Mouse (Mus musculus) olfactory bulb, adult 2 months (tissue): ENCODE measurements at regions not wholly inside any gene's neighbourhood (a gene's known extent, or its start where the extent isn't known, plus 50 kb on each side); places are given as distances from the start of the nearest gene placed in this dataset.
"Not testable (repeated sequence)": the region's sequence is repeated elsewhere in the genome, so short reads cannot be mapped to it uniquely, and the experiment has no call there.

Experiments
- H3K27ac ChIP-seq: fragments of 200-500 bp; 2 replicates; pipeline ENCODE4 v1.5.1; 2012; ENCODE audit warnings: low read depth, low read length; ENCODE audit not compliant: insufficient read depth
- H3K4me1 ChIP-seq: fragments of 200-500 bp; 2 replicates; pipeline ENCODE4 v1.6.1; 2012; ENCODE audit warnings: low read length; ENCODE audit not compliant: control insufficient read depth, insufficient read depth
- H3K4me3 ChIP-seq: fragments of 200-500 bp; 2 replicates; pipeline ENCODE4 v1.5.1; 2012; ENCODE audit warnings: mild to moderate bottlenecking, low read depth, low read length, moderate library complexity; ENCODE audit not compliant: insufficient read depth
- CTCF ChIP-seq: fragments of 200-500 bp; IDR thresholded peaks from 2 replicates; pipeline ENCODE4 v1.5.1; 2012; ENCODE audit warnings: low read depth, mild to moderate bottlenecking, low read length, moderate library complexity; ENCODE audit not compliant: insufficient read depth
- POLR2A ChIP-seq: fragments of 200-500 bp; IDR thresholded peaks from 2 replicates; pipeline ENCODE4 v1.6.1; 2012; ENCODE audit warnings: mild to moderate bottlenecking, low read depth, low read length, moderate library complexity; ENCODE audit not compliant: insufficient read depth
- WGBS: fragments of 180-500 bp; shearing (Covaris S2); methylation state at CpG from one replicate; pipeline ENCODE4 v1.1.7; 2018; 5-methylcytosine and 5-hydroxymethylcytosine counted together

- WGBS: 3% methylated on average over 8 of the region's 8 CpGs
- no peak overlapping the region for H3K27ac ChIP-seq
- no peaks in the 10 kb centered on the region for H3K4me1 ChIP-seq
- peak; percentile 68 for TF ChIP-seq CTCF
- no peak for TF ChIP-seq POLR2A
- H3K4me3 ChIP-seq: no peak overlapping the region
Measured at GRCm38 (mm10) chr13:39440907-39441306, 480.2 kb upstream of the Slc35b3 start.

- Histone ChIP-seq H3K4me3 (no peak overlapping the region), H3K4me1 (no peaks in the 10 kb centered on the region), H3K27ac (no peak overlapping the region)
- TF ChIP-seq POLR2A (no peak), CTCF (no peak)
- 93% methylated on average over 10 of the region's 10 CpGs for WGBS
Measured at GRCm38 (mm10) chr13:39440336-39440735, 479.7 kb upstream of the Slc35b3 start.

- no peak overlapping the region for H3K27ac ChIP-seq
- H3K4me1 ChIP-seq: no peaks in the 10 kb centered on the region
- WGBS: 85% methylated on average over 3 of the region's 3 CpGs
- H3K4me3 ChIP-seq: no peak overlapping the region
- TF ChIP-seq POLR2A (no peak), CTCF (no peak)
Measured at GRCm38 (mm10) chr13:39427996-39428395, 467.3 kb upstream of the Slc35b3 start.

GRCm38 (mm10) chr13:39425944-39426343, 465.3 kb upstream of the Slc35b3 start:
- Histone ChIP-seq H3K4me3 (no peak overlapping the region), H3K4me1 (no peaks in the 10 kb centered on the region), H3K27ac (no peak overlapping the region)
- WGBS: 66% methylated on average over 6 of the region's 6 CpGs
- TF ChIP-seq CTCF (no peak), POLR2A (no peak)

- TF ChIP-seq POLR2A: no peak
- TF ChIP-seq CTCF: no peak
- H3K4me3 ChIP-seq: no peak overlapping the region
- H3K27ac ChIP-seq: no peak overlapping the region
- 66% methylated on average over 7 of the region's 7 CpGs for WGBS
- no peaks in the 10 kb centered on the region for H3K4me1 ChIP-seq
Measured at GRCm38 (mm10) chr13:39418127-39418526, 457.5 kb upstream of the Slc35b3 start.

- Histone ChIP-seq H3K4me3 (no peak overlapping the region), H3K4me1 (no peaks in the 10 kb centered on the region), H3K27ac (no peak overlapping the region)
- 41% methylated on average over 14 of the region's 14 CpGs for WGBS
- TF ChIP-seq CTCF: no peak
- no peak for TF ChIP-seq POLR2A
Measured at GRCm38 (mm10) chr13:39411471-39412251, 451.0 kb upstream of the Slc35b3 start.

- Histone ChIP-seq H3K27ac (no peak overlapping the region), H3K4me3 (no peak overlapping the region), H3K4me1 (no peaks in the 10 kb centered on the region)
- no peak for TF ChIP-seq CTCF
- TF ChIP-seq POLR2A: no peak
- WGBS: 90% methylated on average over 3 of the region's 3 CpGs
Measured at GRCm38 (mm10) chr13:39392589-39392988, 431.9 kb upstream of the Slc35b3 start.

GRCm38 (mm10) chr13:39392151-39392550, 431.5 kb upstream of the Slc35b3 start:
- H3K4me3 ChIP-seq, H3K27ac ChIP-seq, H3K4me1 ChIP-seq: not testable (repeated sequence)
- WGBS: 76% methylated on average over 1 of the region's 1 CpGs

- TF ChIP-seq POLR2A (no peak), CTCF (no peak)
- 82% methylated on average over 8 of the region's 8 CpGs for WGBS
- Histone ChIP-seq H3K4me1 (no peaks in the 10 kb centered on the region), H3K27ac (no peak overlapping the region), H3K4me3 (no peak overlapping the region)
Measured at GRCm38 (mm10) chr13:39376677-39377076, 416.0 kb upstream of the Slc35b3 start.
